Mouse (Mus musculus) lung, postnatal 14 days (tissue): ENCODE data around the gene Hs2st1.

Source experiments
- DNase-seq: peaks from one replicate; pipeline ENCODE4 v3.0.0; 2021

Hs2st1 gene

DNA sequence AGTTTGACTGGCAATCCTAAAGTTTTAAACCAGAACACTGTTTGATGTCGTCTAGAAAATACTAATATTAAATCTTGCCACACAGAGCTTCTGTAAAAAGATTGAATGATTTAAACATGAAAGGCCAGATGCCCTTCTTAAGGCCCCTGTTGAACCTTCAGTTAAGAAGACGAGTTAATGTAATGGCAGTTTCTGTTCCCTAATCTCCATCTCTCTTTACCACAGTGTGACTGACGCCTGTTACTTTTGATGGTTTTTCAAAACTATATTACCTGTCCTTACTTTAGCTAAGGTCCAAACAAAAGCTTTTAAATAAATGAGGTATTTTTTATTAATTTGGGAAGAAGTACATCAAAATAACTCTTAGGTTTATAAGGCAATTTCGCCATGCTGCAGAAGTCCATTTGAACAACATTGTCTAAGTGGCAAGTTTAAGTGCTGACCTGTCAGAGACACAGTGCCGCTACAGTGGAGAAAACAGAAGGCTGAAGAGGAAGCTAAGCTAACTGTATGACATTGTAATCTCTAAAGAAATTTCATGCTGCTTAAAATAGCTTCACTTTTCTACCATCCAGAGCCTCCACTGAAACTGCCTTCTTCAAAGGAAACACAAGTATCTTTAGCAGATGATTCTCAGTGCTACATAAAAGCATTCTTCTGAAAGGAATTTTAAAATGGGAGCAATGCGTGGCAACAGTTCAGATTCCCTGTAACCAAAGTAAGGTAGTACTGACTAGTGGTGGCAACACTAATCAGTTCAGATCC is 15.0 kb upstream of the Hs2st1 start:
- no peak for DNase-seq

DNA sequence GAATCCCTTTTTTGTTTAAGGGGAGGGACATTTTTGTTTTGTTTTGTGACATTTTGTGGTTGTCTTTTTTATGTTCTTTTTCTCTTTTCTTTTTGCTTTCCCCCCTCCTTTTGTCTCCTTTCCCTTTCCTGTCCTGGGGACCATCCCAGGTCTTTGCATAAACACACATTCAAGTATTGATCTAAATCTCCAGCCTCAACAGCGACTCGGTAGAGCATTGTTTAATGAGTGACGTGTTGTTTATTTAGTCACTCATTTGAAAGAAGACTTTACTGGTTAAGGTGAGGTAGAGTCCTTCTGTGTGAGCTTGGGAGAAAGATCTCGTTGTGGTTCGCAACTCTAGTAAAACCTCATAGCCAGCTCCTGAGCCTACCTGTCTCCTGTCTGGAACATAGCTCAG is 13.8 kb upstream of the Hs2st1 start:
- DNase-seq = no peak

DNA sequence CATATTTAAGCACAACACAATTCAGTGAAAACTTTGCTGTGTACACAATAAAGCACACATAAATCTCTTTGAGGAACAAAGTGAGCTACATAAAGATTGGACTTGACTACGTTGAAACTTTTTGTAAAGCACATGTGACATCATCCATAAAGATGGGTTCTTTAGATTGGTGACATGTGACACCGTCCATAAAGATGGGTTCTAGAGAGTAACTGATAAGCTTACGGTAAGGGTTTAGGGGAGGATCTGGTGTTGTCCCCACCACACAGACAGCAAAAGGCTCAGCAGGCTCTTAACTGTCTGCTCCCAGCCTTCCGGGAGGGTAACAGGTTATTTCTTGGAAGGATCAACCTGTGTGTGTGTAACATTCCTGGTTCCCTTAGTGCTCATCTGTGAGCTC is 12.3 kb upstream of the Hs2st1 start:
- no peak for DNase-seq

DNA sequence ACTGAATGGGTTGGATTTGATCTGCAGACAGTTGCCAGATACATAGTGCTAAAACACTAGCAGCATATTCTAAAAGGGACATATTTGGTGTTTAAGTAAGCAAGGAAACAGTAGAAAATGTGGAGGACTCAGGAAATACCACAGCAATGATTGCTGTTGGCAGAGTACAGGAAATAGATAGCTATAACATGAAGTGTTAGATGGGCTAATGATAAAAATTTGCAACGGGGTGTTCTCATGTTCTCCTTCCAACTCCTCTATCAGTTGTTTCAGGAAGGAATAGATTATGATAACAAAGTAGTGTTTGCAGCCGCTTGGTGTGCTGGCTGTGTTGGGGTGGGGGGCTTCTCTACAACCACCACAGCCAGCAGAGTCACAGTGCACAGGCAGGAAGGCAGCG is 11.9 kb upstream of the Hs2st1 start:
- no peak for DNase-seq

DNA sequence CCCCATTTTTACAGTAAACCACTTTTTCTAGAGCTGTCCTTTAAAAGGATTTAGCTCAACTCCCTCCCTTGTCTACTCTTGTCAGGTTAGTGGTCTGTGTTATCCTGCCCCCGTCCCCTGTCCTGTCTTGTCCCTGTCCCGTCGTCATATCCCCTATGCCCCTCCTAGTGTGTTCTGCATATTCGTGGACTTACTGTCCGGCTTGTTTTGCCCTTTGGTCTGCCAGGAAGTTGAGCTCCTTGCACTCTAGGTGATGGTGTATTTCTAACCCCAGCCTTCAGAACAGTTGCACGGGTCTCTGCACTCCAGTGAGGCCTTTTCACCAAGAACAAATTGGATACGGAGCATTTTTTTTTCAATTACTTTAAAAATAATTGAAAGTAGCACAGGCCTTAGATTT is 10.3 kb upstream of the Hs2st1 start:
- no peak for DNase-seq

DNA sequence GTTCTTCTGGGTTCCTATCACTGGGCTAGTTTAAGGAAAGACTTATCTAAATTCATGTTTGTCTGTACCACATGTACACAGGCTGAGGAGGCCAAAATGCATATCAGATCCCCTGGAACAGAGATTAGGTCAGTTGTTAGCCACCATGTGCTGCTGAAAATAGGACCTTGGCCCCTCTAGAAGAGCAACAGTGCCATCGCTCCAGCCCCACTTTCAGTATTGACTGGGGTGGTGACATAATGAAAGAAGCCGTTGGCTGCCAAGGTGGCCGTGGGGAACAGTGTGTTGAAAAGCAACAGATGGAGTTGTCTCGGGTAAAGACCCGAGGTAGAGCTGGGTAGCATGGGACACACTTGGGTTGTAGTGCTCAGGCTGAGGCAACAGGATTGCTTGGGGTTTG is 9.8 kb upstream of the Hs2st1 start:
- DNase-seq = no peak

DNA sequence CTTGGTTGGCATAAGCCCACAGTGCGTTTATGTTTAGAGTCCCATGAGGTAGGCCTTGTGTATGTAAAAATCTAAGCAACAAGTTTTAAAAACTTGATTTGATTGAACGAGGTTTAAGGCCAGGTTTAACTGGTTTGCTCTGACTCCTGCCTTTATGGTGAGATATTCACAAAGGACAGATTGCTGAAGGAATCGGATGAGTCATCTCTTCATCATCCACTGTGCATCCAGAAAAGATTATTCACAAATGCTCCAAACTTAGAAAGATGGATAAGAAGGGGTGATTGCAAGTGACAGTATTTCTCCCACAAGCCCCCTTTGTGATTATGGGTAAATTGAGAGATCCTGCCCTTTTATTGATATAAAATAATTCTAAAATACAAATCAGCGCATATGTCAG is 8.9 kb upstream of the Hs2st1 start:
- DNase-seq = no peak

DNA sequence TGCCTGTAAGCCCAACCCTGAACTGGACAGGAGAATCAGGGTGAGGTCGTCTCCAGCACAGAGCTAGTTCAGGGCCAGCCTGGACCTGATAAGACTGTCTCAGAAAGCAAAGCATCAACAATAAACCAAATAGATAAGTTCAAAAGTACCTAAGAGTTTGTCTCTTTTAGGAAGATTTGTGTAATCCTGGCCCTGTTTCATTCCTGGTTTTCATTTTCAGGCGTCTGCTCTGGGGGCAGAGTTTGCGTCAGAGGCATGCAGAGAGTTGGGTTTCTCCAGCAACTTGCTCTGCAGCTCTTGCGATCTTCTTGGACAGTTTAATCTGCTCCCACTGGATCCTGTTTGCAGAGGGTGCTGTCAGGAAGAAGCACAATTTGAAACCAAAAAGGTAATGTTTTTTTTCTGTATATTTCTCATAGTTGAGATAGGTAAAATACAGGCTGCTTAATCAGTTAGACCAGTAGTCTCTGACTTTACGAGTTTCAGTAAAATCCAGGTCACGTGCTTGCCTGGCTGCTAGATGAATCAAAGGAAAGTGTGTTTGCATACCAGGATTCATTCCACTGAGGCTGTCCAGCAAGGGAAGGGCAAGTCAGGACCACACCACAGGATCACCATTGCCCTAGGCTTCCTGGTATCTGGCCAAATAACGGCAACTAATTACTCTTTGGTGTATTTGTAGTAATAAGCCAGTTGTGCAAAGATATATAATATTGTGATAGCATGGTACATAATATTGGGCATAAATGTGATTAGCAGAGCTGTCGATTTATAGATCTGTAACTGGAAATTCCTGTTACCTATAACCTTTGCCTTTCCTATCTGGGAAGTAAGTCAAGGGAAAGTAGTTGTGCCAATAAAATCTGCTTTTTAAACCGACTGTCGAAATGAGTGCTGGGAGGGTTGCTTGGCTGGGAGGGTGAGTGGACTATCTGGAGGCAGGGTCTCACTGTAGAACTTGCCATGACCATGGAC is 7.7 kb upstream of the Hs2st1 start:
- no peak for DNase-seq

DNA sequence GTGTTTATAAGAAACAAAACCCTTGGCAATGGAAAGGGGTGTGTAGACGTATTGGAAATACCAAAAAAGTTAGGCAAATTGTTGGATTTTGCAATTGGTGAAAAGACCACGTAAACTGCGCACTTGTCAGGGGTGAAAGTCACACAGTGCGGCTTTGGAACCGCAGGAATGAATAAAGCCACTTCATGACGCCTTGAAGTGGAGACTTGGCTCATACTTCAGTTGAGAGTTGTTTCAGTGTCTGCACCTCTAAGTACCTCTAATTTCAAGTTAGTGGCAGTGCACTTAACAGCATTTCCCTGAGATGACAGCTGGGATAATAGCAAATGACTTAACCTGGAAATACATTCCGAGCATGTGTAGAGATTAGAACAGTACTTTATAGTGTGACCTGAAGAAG is 4.3 kb upstream of the Hs2st1 start:
- peak; percentile 63 for DNase-seq

DNA sequence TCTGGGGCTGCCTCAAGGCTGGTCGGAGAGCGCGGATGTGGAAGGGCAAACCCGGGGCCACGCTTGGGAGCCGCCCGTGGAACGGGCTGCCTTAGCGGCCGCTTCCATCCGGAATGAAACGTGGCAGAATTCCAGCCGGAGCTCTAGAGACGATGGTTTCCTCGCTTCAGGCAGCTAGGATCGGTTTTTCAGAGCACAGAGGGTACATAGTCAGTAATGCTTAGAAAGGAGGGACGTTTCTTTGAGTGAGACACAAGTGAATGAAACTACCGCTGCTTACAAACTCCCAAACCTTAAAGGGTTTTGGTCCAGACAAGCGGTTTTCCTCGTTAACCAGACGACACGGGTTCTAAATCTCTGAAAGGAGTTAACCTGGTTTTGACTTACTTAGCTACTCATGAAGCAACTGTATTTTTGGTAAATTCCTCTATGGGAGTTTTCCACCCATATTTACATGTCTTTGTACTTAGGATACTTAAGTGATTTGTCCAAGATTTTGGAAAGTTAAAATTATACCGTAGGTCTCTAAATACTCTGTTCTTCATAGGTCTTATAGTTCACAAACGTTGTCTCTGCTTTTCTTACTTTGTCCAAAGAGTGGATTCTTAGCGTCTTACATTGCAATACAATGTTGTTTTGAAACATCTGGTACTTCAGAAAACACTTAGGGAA is 971 bp upstream of the Hs2st1 start:
- DNase-seq = peak; percentile 74

DNA sequence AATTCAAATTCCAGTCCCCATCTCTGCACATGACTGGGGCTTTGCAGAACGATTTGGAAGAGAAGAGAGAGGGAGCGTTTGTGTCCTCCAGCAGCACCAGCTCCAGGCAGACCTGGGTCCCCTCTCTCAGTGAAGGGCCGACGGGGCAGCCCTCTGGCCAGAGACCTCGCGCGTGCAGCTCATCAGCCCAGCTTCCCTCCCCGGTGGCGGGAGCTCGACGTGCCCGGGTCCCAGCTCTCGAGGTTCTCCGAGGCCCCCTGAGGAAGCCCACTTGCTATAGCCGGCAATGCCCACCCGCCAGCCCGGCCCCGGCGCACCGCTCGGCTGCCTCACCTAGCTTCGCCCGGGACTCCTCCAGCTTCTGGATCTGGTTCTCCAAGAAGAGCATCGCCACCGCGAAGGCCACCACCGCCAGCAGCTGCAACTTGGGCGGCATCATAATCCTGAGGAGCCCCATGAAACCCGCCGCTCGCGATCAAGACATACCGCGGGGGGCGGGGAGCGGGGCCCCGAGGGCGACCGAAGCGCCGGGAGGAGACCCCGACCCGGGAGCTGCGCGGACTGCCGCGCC is 495 bp downstream of the Hs2st1 start:
- DNase-seq = peak; percentile 33

DNA sequence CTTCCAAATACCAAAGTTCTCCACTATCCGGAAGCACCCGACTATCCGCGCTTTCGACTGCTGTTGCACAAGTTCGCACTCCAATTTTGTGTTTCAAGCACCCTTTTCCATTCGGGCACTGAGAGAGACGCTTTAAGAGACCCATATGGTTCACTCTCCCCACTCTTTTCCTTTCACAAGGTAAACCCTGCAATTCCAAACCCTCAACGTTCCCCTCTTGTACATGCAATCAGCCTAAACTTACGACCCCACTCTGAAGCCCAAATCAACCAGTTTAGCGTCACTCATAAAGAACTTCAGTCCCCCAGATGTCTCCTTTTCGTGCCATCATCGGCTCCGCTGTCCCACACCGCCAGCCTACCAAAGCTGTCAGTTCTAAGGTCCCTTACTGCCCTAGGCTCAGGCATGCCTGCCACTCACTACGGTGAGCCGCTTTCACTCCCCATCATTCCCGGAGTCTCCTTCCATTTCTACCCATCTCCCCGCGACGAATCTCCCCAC is 1.1 kb downstream of the Hs2st1 start:
- peak; percentile 46 for DNase-seq

DNA sequence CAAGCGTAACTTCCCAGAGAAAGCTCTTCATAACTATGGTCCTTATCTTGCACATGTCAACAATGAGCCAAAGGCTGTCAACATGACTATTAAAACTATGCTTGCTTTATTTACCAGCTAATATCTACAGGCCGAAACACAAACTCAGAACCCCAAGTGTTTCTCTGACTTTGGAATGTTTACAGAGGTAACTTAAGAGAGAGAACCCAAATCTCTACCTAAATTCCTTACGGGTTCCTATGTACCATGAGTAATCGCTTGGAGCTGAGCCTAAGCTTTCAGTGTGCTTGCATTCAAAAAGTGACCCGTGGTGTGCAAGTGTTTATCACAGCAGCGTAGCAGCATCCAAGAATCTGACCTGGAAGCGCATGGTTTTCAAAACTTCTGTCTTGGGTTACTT is 4.8 kb downstream of the Hs2st1 start:
- DNase-seq = no peak

DNA sequence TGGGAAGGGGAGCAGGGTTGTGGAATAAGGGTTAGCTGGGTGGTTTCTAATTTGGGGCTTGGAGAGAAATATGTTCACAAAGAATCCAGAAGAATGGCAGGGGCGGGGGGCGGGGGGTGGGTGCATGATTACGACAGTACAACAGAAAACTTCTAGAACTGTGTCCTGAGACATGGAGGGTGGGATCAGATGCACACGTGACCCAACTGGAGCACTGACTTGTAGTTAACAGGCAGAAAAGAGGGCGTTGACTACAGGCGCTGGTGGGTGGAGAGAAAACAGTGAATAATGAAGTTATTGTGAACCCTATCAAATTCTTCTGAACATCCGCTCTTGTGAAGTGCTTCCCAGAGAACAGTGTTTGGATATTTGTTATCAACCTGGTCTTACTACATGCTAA is 6.1 kb downstream of the Hs2st1 start:
- DNase-seq = no peak

DNA sequence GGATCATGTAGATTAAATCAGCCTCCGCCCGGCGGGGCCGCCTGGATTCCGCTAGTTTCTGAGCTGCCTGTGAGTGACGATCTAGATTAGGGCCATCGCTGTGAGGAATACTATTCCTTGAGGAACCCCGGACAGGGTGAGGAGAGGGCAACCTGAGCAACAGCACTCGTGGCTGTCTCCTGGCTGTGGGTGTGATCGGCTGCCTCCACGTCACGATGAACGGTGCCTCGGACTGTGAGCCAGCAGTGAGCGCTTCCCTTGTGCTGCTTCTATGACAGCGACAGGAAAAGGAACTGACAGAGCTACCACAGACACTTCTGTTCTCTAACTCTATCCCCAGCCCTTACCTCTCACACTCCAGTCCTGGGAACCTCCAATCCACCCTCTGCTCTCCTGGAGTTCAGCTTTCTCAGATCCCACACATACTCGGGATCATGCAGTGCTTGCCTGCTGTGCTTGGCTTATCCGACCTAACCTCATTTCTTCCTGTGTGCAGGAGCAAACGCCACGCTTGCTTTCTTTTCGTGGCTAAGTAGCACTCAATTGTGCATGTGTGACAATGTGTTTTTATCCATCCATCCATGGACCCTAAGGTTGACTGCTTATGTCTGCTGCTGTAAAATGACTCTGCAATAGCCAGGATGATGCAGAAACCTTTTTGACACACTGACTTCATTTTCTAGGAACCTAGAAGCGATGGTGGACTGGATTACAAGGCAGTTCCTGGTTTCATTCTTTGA is 8.3 kb downstream of the Hs2st1 start:
- DNase-seq = peak; percentile 34

DNA sequence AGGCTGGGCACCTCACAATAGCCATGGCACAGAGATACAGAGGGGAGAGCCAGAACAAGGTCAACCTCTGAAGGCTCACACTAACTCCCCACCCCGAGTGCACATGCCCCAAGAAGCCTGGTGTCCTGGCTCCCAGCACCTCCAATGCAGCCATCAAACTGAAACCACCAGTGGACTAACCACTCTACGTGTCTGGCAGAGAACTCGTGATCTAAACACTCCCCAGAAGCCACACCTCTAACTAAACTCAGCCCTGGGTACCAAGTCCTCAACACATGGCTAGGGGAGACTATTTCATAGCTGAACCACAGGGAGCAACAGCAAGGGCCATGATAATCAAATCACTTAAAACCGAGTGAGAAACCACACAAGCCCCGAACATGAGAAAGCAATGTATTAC is 11.7 kb downstream of the Hs2st1 start:
- no peak for DNase-seq

DNA sequence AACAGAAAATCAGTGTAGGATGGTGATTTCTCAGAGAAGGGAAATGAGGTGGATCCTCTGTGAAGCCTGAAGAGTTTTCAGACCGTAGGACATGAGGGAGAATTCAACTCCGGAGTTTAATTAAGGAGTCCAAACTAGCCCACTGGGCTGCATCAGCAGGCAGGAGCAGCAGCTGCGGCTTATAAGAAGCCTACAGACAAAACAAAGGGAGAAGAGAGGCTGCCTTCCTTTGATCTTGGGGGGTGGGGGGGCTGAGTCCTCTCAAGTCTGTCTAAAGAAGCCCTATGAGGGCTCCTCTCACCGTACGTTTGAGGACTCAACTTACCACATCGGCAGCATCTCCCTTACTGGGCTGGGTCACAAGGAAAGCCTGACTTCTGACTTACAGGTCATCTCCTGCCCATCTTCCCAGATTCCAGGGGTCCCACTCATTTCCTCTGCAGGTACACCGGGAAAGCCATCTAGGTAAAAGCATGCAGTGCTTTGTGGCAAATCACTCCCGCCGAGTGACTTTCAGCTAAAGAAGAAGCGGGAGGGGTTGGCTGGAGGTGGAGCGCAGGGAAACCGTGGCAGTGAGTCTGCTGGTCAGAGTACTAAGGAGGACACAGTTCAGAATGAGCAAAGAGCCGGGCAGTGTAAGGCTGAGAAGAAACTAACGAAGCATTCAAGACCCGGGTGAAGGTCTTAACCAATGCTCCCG is 13.2 kb downstream of the Hs2st1 start:
- DNase-seq = no peak

DNA sequence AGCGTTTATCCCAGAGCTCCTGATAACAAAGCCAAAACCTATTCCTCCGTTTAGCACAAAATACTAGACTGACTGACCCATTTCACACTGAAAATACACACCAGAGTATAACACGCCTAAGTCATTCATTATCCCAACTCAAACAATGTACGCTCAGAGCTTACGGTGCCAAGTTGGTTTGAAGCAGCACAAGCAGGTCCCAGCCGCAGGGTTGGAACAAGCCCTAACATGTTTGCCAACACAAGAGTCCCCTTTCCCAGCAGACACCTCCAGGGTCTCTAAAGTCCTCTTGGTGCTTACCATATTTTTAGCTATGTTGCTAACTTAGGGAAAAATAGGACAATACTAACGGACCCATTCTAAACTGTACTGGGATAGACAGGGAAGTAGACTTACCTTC is 14.8 kb downstream of the Hs2st1 start:
- no peak for DNase-seq

DNA sequence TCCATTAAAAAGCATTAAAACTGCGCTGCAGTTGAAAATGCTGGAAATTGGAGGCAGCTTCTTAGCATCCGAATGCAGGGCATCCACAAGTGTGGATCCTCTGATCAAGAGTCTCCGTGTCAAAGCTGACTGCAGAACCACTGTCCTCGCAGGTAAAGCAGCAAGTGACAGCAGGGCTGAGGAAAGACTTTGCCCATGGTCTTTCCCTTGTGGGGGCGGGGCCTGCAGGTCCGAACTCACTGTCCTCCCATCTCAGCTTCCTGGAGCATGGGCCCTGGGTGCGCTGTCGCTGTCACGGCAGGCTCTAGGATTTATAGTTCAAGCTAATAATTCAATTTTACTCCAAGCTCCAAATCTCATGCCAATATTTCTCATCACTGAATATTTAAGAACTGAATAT is 15.5 kb downstream of the Hs2st1 start:
- no peak for DNase-seq

DNA sequence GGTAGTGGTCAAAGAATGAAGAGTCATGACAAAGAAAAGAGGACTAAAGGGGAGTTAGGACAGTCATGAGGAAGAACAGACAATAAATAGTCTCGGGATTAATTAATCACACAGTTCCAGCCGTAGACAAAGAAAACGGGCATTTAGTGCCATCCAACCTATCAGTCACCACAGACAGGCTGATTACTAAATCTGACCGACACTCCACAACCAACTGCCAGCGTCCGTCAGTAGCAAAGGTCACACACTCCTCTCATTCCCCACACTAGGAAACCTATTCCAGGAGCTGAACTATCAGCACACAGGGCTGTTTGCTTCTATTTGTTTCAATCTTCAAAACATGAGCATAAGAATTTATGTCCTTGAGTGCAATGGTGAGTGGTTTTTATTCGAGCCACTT is 16.0 kb downstream of the Hs2st1 start:
- DNase-seq = no peak

DNA sequence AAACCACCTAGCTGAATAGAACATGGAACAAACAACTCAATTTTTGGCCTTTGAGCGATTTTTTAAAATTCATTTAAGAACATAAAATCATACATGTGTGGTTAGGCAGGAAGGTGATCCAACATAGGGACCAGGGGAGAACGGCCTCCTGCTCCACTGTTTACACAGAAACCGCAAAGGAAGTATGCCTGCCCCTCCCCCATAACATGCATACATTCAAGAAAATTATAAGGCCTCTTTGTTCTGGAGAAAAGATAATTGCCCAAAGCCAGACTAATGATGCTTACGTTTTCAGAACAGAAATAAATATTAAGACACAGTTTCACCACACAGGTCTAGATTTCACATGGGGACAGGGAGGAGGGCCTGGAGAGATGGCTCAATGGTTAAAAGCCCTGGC is 18.6 kb downstream of the Hs2st1 start:
- no peak for DNase-seq

DNA sequence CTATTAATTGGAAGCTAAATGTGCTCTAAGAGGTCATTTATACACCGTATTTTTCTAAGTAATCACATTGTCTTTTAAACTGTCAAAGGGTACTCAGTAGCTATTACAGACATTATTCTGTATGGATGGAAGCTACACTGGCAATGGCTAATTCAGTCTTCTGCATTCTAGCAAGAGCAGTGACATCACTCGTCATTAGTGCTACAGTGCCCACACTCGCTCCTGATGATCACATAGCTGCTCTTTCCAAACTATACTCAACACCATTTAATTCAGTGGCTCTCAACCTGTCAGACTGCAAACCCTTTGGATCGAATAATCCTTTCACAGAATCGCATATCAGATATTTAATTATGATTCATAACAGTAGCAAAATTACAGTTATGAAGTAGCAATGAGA is 19.3 kb downstream of the Hs2st1 start:
- DNase-seq = no peak
